In genomic region chr1:46003472-46003871, GRCm38 (mm10) we compare ENCODE assay signal across 34 mouse cellular contexts.
"Had no signal": no experiment of that assay in that cellular context is flagged by ENCODE, and none has a peak within 500 bp of the region (broad histone marks: within the 10 kb centered on the region; RNA-seq: fewer than 3 reads in every experiment).

No protein-coding gene starts in this region.

- H3K9me3 ChIP-seq: heart, embryonic 10.5 days; heart, embryonic 12.5 days; heart, embryonic 13.5 days; heart, embryonic 15.5 days; hindbrain, embryonic 10.5 days; hindbrain, embryonic 12.5 days; hindbrain, embryonic 13.5 days; hindbrain, embryonic 15.5 days; kidney, embryonic 15.5 days had no signal

- ATAC-seq: hindbrain, embryonic 16.5 days; hindbrain, postnatal 0 days; inflammation-experienced regulatory T-cells, adult 6 months had no signal

- H3K4me3 ChIP-seq: heart, adult 2 months; heart, embryonic 10.5 days; heart, embryonic 12.5 days; heart, embryonic 13.5 days; heart, embryonic 15.5 days; hindbrain, embryonic 10.5 days; hindbrain, embryonic 12.5 days; hindbrain, embryonic 13.5 days; hindbrain, embryonic 15.5 days; kidney, embryonic 15.5 days; layer of hippocampus, adult 2 months; left cerebral cortex, adult 2 months had no signal

- H3K4me2 ChIP-seq: heart, embryonic 11.5 days; heart, embryonic 12.5 days; heart, embryonic 13.5 days; heart, embryonic 15.5 days; hindbrain, embryonic 12.5 days; hindbrain, embryonic 13.5 days; hindbrain, embryonic 14.5 days; hindbrain, embryonic 15.5 days; kidney, embryonic 15.5 days had no signal

- H3K27ac ChIP-seq: heart, adult 2 months; heart, embryonic 10.5 days; heart, embryonic 13.5 days; heart, embryonic 15.5 days; hindbrain, embryonic 10.5 days; hindbrain, embryonic 12.5 days; hindbrain, embryonic 13.5 days; hindbrain, embryonic 14.5 days; hindbrain, embryonic 15.5 days; hindbrain, postnatal 0 days; kidney, embryonic 15.5 days; kidney, postnatal 0 days; layer of hippocampus, adult 2 months; left cerebral cortex, adult 2 months had no signal

- DNase-seq: heart, adult 2 months; heart, postnatal 10 days; heart, postnatal 14 days; heart, postnatal 36 days; heart, postnatal 4 days; kidney, adult 11 months; kidney, adult 18-20 months; kidney, adult 2 months; kidney, adult 8-10 months; kidney, adult 9 months; kidney, postnatal 10 days; kidney, postnatal 14 days; kidney, postnatal 25 days; kidney, postnatal 36 days; kidney, postnatal 4 days; layer of hippocampus, adult 9-11 months; layer of hippocampus, postnatal 36 days had no signal

- H3K4me1 ChIP-seq: heart, embryonic 10.5 days; heart, embryonic 15.5 days; hindbrain, embryonic 10.5 days; hindbrain, embryonic 12.5 days; hindbrain, embryonic 13.5 days; hindbrain, embryonic 15.5 days; kidney, embryonic 15.5 days had no signal

- H3K9ac ChIP-seq: heart, embryonic 12.5 days; heart, embryonic 13.5 days; heart, embryonic 15.5 days; hindbrain, embryonic 12.5 days; hindbrain, embryonic 13.5 days; hindbrain, embryonic 14.5 days; hindbrain, embryonic 15.5 days; kidney, embryonic 15.5 days had no signal

- H3K36me3 ChIP-seq: heart, embryonic 10.5 days; heart, embryonic 12.5 days; heart, embryonic 13.5 days; heart, embryonic 15.5 days; hindbrain, embryonic 10.5 days; hindbrain, embryonic 12.5 days; hindbrain, embryonic 13.5 days; hindbrain, embryonic 15.5 days; kidney, embryonic 15.5 days had no signal

- H3K27me3 ChIP-seq: heart, embryonic 12.5 days; heart, embryonic 13.5 days; heart, embryonic 15.5 days; hindbrain, embryonic 12.5 days; hindbrain, embryonic 13.5 days; hindbrain, embryonic 15.5 days; kidney, embryonic 15.5 days had no signal
